Mouse (Mus musculus) hindbrain, embryonic 12.5 days (tissue): ENCODE measurements around the gene Pygb. TPM values are rescaled to one million over a fixed set of nuclear protein-coding genes. Genes with fewer than 3 reads are reported as not detected.

Source experiments
- ATAC-seq: fragments of 200-750 bp; cut with Nextera tagmentation; 2 replicates; pipeline ENCODE4 v1.8.0; 2017; ENCODE audit warnings: moderate TSS enrichment; ENCODE audit not compliant: low FRiP score
- H3K27ac ChIP-seq: fragments of 300-500 bp; sonication (generic); 2 replicates; pipeline ENCODE4 v1.5.1; 2016; ENCODE audit warnings: mild to moderate bottlenecking
- H3K27me3 ChIP-seq: fragments of 300-500 bp; sonication (generic); 2 replicates; pipeline ENCODE4 v1.6.1; 2016; ENCODE audit warnings: mild to moderate bottlenecking
- H3K36me3 ChIP-seq: fragments of 300-500 bp; sonication (generic); 2 replicates; pipeline ENCODE4 v1.6.1; 2016; ENCODE audit warnings: mild to moderate bottlenecking
- H3K4me1 ChIP-seq: fragments of 300-500 bp; sonication (generic); 2 replicates; pipeline ENCODE4 v1.6.1; 2016
- H3K4me2 ChIP-seq: fragments of 300-500 bp; sonication (generic); replicated peaks from 2 replicates; pipeline ENCODE4 v1.6.1; 2016; ENCODE audit warnings: mild to moderate bottlenecking
- H3K4me3 ChIP-seq: fragments of 300-500 bp; sonication (generic); 2 replicates; pipeline ENCODE4 v1.5.1; 2016; ENCODE audit warnings: mild to moderate bottlenecking
- H3K9ac ChIP-seq: fragments of 300-500 bp; sonication (generic); 2 replicates; pipeline ENCODE4 v1.6.1; 2016; ENCODE audit warnings: mild to moderate bottlenecking, moderate library complexity
- H3K9me3 ChIP-seq: fragments of 300-500 bp; sonication (generic); replicated peaks from 2 replicates; pipeline ENCODE4 v1.6.1; 2016; ENCODE audit warnings: mild to moderate bottlenecking
- WGBS: fragments of 180-500 bp; shearing (Covaris S2); methylation state at CpG from one replicate; pipeline ENCODE4 v1.1.7; 2016; 5-methylcytosine and 5-hydroxymethylcytosine counted together
- polyA plus RNA-seq: library from polyadenylated mRNA; unstranded; fragments of >200 nt; fragmentation: Nextera tagmentation; extraction: Ambion mirVana; gene quantifications from 2 replicates; pipeline ENCODE4 v1.2.1, GENCODE M21; 2016

The Pygb gene
- polyA plus RNA-seq, 1 experiment from 2014 or later = 95.3 TPM

DNA sequence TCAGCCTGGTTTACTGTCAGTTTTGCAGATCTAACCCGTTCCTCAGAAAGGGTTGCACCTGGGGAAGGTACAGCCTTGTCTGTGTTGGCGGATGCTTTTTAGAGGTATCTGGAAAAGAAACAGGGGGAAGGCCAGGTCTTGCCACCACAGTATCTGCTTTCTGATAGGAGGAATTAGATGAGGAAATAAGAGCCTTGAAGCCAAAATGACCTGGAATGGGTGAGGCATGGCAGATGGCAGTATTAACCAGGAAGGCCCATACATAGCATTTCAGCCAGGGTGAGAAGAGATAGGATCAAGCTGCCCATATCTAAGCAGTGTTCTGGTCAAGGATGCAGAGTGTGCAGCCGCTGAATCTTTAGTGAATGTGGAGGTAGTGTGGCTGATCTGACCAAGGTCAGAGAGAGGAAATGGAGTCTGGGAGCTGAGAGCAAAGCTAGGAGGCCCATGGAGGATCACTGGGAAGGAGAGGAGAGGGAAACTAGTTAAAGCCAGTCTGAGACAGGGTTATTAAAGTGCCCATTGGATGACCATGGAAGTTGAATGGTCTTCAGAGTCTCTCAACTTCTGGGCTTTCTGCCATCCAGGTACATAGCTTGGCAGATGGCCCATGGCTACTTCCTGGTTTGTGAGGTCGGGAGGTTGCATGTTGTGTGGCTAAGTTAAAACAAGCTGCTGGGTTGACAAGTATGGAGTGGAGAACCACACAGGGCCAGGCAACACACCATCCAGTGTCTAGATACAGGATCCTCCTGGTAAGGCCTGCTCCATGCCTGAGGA, 20.3 kb upstream of the Pygb start:
- Histone ChIP-seq H3K4me1 (peaks cover 5% of the 10 kb centered on the region; the same call in 1 of the 2 replicates), H3K4me3 (no peak overlapping the region), H3K9me3 (no peaks in the 10 kb centered on the region), H3K9ac (no peak overlapping the region), H3K4me2 (no peak overlapping the region), H3K27ac (peak overlapping the region; percentile 5; the same call in 1 of the 2 replicates), H3K27me3 (no peaks in the 10 kb centered on the region), H3K36me3 (peaks cover 67% of the 10 kb centered on the region)
- 90% methylated on average over 4 of the region's 4 CpGs for WGBS
- ATAC-seq = no peak

DNA sequence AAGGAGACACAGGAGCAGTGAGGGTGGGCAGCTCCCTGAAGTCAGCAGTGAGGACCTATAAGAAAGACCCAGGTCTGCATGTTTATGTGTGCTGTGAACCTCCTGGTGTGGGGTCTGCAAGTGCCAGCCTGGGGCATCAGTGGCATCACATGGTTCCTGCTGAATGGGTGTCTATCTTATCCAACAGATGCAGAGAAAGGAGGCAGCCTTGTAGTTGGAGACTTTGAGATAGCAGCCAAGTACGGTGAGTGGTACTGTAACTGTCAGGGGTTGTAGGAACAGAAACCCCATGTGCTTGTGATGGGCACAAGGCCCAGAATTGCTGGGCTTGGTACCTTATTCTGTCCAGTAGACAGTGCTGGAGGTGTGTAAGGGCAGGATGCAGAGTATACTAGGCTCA, 17.9 kb upstream of the Pygb start:
- Histone ChIP-seq H3K27me3 (no peaks in the 10 kb centered on the region), H3K4me3 (no peak overlapping the region), H3K9ac (no peak overlapping the region), H3K4me1 (peaks cover 5% of the 10 kb centered on the region; the same call in 1 of the 2 replicates), H3K4me2 (no peak overlapping the region), H3K36me3 (peaks cover 51% of the 10 kb centered on the region), H3K9me3 (no peaks in the 10 kb centered on the region), H3K27ac (no peak overlapping the region)
- ATAC-seq = no peak
- WGBS = 88% methylated on average over 1 of the region's 1 CpGs

DNA sequence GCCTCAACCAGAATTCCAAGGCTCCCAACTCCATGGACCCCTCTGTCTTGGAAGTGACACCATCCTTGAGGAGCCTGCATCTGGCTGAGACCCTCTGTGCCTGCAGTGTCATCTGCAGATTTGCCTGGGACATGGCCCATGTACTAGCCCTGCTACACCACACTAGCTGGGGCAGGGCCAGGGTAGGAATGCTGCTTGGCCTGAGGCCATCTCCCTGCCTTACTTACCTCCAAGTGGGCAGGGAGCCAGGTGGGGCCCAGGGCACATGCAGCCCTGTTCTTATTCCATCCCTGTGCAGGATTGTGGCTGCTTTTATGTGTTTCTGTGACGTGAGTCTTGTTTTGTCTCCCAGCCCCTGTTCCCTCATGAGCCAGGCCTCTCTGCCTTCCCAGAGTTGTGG, 15.8 kb upstream of the Pygb start:
- 47% methylated on average over 1 of the region's 1 CpGs for WGBS
- peaks cover 5% of the 10 kb centered on the region; the same call in 1 of the 2 replicates for H3K4me1 ChIP-seq
- no peaks in the 10 kb centered on the region for H3K9me3 ChIP-seq
- ATAC-seq = peak; percentile 54
- peaks cover 41% of the 10 kb centered on the region for H3K36me3 ChIP-seq
- 0 out of 2 replicates have a peak overlapping the region, but pooled peaks have one; percentile 9 for H3K27ac ChIP-seq
- no peak overlapping the region for H3K4me2 ChIP-seq
- H3K4me3 ChIP-seq = no peak overlapping the region
- H3K27me3 ChIP-seq = no peaks in the 10 kb centered on the region
- H3K9ac ChIP-seq = no peak overlapping the region

DNA sequence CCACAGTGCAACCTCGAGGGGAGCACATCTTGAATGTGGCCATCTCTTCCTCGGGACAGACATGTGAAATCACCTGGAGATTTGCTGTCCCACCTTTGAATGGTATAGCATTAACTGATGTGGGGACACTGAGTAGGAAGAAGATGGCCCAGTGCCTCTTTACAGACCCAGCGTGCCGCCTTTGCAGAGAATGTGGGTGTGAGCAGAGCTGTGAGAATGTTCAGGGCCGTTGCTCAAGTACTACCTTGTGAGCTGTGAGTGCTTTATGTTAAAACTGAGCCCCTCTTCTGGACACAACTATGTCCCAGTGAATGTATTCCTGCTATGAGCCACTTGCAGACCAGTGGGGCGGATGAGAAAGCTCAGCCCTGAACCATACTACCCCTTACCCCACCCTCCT, 15.4 kb upstream of the Pygb start:
- Histone ChIP-seq H3K36me3 (peaks cover 39% of the 10 kb centered on the region), H3K9me3 (no peaks in the 10 kb centered on the region), H3K27ac (no peak overlapping the region), H3K4me1 (peaks cover 5% of the 10 kb centered on the region; the same call in 1 of the 2 replicates), H3K9ac (no peak overlapping the region), H3K4me3 (no peak overlapping the region), H3K27me3 (no peaks in the 10 kb centered on the region), H3K4me2 (no peak overlapping the region)
- WGBS = 87% methylated on average over 6 of the region's 6 CpGs
- peak; percentile 9; the same call in 1 of the 2 replicates for ATAC-seq

DNA sequence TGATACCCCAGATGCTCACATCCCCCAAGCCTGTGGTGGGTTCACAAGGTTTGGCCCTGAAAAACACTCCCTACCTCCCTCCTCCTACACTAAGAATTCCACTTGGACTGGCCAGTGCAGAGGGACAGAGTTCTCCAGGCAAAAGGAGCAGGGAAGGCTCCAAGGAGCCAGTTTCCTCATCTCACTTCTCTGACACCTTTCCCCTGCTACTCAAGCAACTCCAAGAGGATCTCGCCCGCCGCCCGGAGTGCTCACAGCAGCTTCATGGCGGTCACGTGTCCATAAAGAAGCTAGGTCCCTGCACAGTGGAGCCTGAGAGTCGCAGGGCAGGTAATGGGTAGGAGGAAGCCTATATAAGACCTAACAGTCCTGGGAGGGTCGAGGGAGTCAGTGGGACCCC, 14.5 kb upstream of the Pygb start:
- Histone ChIP-seq H3K9ac (no peak overlapping the region), H3K4me2 (no peak overlapping the region), H3K27me3 (no peaks in the 10 kb centered on the region), H3K4me1 (peaks cover 5% of the 10 kb centered on the region; the same call in 1 of the 2 replicates), H3K9me3 (no peaks in the 10 kb centered on the region), H3K36me3 (peaks cover 34% of the 10 kb centered on the region), H3K4me3 (no peak overlapping the region), H3K27ac (no peak overlapping the region)
- 95% methylated on average over 8 of the region's 8 CpGs for WGBS
- ATAC-seq = no peak

DNA sequence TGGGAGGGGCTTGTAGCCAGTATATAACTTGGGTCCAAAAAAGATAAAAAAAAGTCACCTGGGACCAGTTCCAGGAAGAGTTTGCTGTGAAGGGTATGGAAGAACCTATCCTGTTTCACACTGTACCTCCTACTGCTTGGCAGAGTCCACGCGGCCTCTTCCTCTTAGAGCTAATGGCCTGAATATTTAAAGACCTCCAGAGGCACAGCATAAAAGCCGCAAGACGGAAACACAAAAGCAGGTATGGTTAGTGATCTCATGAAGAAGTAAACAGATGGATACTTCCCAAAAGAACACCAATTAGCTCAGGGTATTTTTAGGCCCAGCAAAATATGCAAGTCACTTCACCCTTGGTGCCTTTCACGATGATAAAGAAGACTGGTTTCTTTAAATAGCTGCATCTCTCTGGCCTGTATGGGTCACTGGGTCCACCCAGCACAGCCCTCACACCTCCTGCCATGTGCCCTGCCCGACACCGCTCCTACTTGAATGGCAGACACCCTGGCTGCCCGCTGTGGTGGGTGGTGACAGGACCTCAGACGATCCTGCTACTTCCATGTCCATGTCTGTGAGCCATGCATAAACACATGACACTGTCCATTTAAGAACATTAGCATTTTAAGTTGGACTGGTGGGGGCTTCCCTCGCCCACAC, 13.9 kb upstream of the Pygb start:
- peaks cover 5% of the 10 kb centered on the region; the same call in 1 of the 2 replicates for H3K4me1 ChIP-seq
- 75% methylated on average over 10 of the region's 10 CpGs for WGBS
- no peak for ATAC-seq
- H3K4me2 ChIP-seq = no peak overlapping the region
- H3K27ac ChIP-seq = no peak overlapping the region
- H3K9ac ChIP-seq = no peak overlapping the region
- H3K27me3 ChIP-seq = no peaks in the 10 kb centered on the region
- no peaks in the 10 kb centered on the region for H3K9me3 ChIP-seq
- peaks cover 28% of the 10 kb centered on the region for H3K36me3 ChIP-seq
- no peak overlapping the region for H3K4me3 ChIP-seq

DNA sequence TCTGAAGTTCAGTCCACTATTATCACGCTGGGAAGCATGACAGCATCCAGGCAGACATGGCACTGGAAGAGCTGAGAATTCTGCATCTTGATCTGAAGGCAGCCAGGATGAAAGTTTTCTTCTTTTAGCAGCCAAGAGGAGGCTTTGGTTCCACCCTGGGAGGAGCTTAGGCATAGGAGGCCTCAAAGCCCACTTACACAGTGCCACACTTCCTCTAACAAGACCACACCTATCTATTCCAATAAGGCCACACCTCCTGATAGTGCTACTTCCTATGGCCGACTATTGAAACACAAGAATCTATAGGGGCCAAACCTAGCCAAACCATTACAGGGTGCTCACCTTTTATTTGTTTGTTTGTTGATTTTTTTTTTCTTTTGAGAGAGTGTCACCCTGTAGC, 3.7 kb upstream of the Pygb start:
- Histone ChIP-seq H3K36me3 (no peaks in the 10 kb centered on the region), H3K27ac (no peak overlapping the region), H3K27me3 (peaks cover 3% of the 10 kb centered on the region; the same call in 1 of the 2 replicates), H3K9me3 (no peaks in the 10 kb centered on the region), H3K4me3 (no peak overlapping the region), H3K9ac (no peak overlapping the region), H3K4me1 (peaks cover 8% of the 10 kb centered on the region), H3K4me2 (no peak overlapping the region)
- WGBS = 95% methylated on average over 2 of the region's 2 CpGs
- no peak for ATAC-seq

DNA sequence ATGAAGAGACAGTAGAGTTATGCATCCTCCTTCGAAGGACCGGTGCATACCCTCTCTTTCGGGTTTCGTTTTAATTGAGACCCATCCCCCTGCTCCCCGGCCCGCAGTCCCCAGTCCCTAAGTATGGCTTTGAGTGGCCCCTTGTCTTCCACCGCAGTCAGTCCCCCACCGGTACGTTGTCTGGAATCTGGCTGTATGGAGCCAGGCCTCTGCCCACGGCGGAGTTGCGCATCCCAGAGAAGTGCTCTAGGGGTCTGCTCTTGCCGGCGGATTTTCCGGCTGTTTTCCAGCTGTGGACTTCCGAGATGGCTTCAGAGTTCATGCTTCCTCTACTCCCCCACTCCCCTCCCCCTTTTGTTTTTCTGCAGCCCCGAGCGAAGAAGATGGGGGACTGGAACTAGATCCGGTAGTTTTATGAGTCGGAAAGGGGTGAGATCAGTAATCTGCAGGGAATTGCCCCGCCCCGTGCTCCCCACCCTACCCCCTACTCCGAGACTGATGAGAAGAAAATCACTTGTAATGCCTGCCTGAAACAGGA, 768 bp downstream of the Pygb start:
- peaks cover 6% of the 10 kb centered on the region; the same call in 1 of the 2 replicates for H3K36me3 ChIP-seq
- H3K9me3 ChIP-seq = no peaks in the 10 kb centered on the region
- WGBS = 1% methylated on average over 23 of the region's 23 CpGs
- H3K4me2 ChIP-seq = peak overlapping the region; percentile 96
- peaks cover 3% of the 10 kb centered on the region; the same call in 1 of the 2 replicates for H3K27me3 ChIP-seq
- peak overlapping the region; percentile 67 for H3K9ac ChIP-seq
- no peak overlapping the region; the same call in 1 of the 2 replicates for H3K27ac ChIP-seq
- ATAC-seq = peak; percentile 18
- peaks cover 22% of the 10 kb centered on the region for H3K4me1 ChIP-seq
- peak overlapping the region; percentile 66 for H3K4me3 ChIP-seq

DNA sequence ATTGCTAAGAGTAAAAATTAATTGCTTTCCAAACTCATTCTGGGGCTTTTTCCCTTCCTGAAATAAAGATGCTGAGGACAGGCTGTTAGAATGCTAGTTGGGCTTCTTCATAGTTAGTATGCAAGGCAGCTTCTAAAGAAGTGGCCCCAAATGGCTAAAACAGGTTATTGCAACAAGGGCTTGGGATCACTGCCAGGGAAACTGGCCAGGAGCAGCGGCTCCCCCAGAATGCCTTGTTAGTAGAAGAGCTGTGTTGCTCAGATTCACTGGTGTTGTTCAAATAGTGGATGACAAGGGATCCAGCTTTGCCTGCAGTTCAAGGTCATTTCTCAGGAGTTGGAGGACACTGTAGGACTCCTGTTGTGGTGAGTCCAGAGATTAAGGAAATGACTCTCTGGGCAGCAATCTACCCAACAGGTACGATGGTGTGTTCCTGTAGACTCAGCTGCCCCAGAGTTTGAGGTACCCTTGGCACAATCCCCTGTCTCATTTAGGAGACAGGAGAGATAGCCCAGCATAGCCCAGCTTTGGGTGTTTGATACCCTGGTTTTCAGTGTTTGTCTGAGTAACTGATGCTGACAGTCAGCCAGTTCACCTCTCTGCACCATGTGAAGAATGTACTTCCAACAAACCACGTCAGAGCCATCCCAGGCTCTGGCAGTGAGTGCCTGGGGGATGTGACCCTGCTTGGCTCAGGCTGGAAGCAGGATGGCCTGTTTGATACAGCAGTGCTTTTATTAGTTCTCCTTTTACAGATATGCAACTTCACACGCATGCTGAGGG, 2.4 kb downstream of the Pygb start:
- Histone ChIP-seq H3K27me3 (peaks cover 3% of the 10 kb centered on the region; the same call in 1 of the 2 replicates), H3K9ac (no peak overlapping the region), H3K27ac (no peak overlapping the region), H3K9me3 (no peaks in the 10 kb centered on the region), H3K4me3 (no peak overlapping the region), H3K4me2 (no peak overlapping the region), H3K4me1 (peaks cover 22% of the 10 kb centered on the region), H3K36me3 (peaks cover 8% of the 10 kb centered on the region; the same call in 1 of the 2 replicates)
- 65% methylated on average over 4 of the region's 4 CpGs for WGBS
- no peak for ATAC-seq

DNA sequence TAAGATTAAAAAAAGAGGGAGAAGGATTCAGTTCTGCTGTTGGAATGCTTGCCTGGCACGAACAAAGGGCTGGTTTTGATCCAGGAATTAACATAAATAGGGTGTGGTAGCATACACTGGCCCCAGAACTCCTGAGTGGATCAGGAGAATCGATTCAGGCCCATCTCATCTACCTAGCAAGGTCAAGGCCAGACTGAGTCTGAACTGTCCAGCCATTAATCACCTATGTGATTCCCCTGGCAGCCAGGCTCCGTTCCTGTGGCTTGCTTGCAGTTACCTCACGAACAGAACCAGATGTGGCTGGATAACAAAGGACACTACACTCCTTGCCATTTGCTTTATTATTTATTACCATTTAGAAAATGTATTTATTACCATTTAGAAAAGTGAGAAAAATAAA, 6.8 kb downstream of the Pygb start:
- no peak for ATAC-seq
- 77% methylated on average over 4 of the region's 4 CpGs for WGBS
- Histone ChIP-seq H3K4me1 (peaks cover 10% of the 10 kb centered on the region; the same call in 1 of the 2 replicates), H3K4me3 (no peak overlapping the region), H3K9me3 (no peaks in the 10 kb centered on the region), H3K36me3 (peaks cover 26% of the 10 kb centered on the region), H3K9ac (no peak overlapping the region), H3K4me2 (no peak overlapping the region), H3K27ac (no peak overlapping the region), H3K27me3 (no peaks in the 10 kb centered on the region)

DNA sequence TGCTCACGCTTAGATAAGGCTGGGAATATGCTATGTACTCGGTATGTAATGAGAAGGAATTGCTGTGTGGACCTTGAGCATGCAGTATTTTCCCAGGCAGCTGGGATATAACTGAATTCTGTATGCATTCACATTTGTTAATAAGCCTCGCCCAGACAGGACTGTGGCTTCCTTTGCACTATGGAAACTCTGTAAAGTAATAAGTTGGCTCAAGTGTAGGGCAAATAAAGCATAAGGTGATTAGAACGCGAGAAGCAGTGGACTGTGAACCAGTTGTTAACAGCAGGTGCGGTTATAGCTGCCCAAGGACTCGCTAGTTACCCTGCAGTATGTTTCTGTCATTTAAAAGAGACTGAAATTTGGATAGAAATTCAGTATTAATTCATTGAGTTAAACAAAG, 11.5 kb downstream of the Pygb start:
- Histone ChIP-seq H3K27ac (no peak overlapping the region), H3K4me2 (no peak overlapping the region), H3K9me3 (no peaks in the 10 kb centered on the region), H3K4me1 (no peaks in the 10 kb centered on the region), H3K9ac (no peak overlapping the region), H3K36me3 (peaks cover 27% of the 10 kb centered on the region; the same call in 1 of the 2 replicates), H3K4me3 (no peak overlapping the region), H3K27me3 (no peaks in the 10 kb centered on the region)
- 89% methylated on average over 7 of the region's 7 CpGs for WGBS
- no peak for ATAC-seq

DNA sequence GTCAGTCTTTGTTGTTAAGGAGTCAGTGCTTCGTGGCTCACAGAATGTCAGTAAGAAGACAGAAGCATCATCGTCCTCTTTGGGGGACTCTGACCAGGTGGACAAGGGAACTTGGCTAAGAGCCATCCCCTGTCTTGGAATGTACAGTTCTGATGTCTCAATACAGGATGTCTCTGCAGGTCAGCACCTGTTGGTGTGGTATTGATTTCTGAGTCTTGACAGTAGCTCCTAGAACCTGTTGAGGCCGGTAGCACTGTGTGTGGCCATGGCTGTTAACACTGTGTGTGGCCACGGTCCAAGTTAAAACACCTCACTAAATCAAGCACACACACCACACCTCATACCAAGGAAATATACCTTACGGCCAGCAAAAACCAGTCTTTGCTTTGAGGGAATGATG, 14.1 kb downstream of the Pygb start:
- Histone ChIP-seq H3K4me1 (no peaks in the 10 kb centered on the region), H3K4me2 (no peak overlapping the region), H3K9ac (no peak overlapping the region), H3K36me3 (peaks cover 37% of the 10 kb centered on the region), H3K4me3 (no peak overlapping the region), H3K9me3 (no peaks in the 10 kb centered on the region), H3K27ac (no peak overlapping the region), H3K27me3 (no peaks in the 10 kb centered on the region)
- WGBS = 93% methylated on average over 5 of the region's 5 CpGs
- no peak for ATAC-seq
